Mouse (Mus musculus) adrenal gland, postnatal 36 days (tissue): ENCODE results near the gene Gm28998. TPM values are rescaled to one million over a fixed set of nuclear protein-coding genes. Genes with fewer than 3 reads are reported as not detected.
"Not testable (repeated sequence)": the region's sequence is repeated elsewhere in the genome, so short reads cannot be mapped to it uniquely, and the experiment has no call there.

Experiments
- DNase-seq, 2 experiments: peaks; one replicate each; pipeline ENCODE4 v3.0.0; 2021; ENCODE audit warnings: mixed read lengths in 1 of 2
- long read RNA-seq, 2 experiments: library from polyadenylated mRNA; stranded (forward); transcript quantifications; one replicate each; pipeline ENCODE4 v2.0.0; 2021; ENCODE audit warnings: borderline sequencing depth in 2 of 2
- total RNA-seq, 2 experiments: library from RNA; stranded (reverse); gene quantifications; 2 replicates each; pipeline ENCODE4 v1.2.3; 2021

The Gm28998 gene
- not detected for total RNA-seq
- long read RNA-seq, experiment 1 = 0 reads
- long read RNA-seq, experiment 2 = 0 reads

GRCm38 (mm10) chrY:7253487-7253886 is at the start of gene Gm28998:
Gm28998 (plus strand) TSS chrY:7253787.
- DNase-seq = not testable (repeated sequence)

Other genes with a start within 250 kb of the Gm28998 start
- gene Gm21244, start 84.5 kb upstream of the Gm28998 start, total RNA-seq = not detected
- gene Gm21788, start 151.2 kb downstream of the Gm28998 start, total RNA-seq = not detected